Mouse (Mus musculus) erythroblast, embryonic 14.5 days (primary cell): Measurements from ENCODE around the gene Zfp280b. TPM values are rescaled to one million over a fixed set of nuclear protein-coding genes. Genes with fewer than 3 reads are reported as not detected.
"Not testable (repeated sequence)": the region's sequence is repeated elsewhere in the genome, so short reads cannot be mapped to it uniquely, and the experiment has no call there.

Experiments used
- H3K27me3 ChIP-seq: 2 replicates; pipeline ENCODE4 v1.6.1; 2012; ENCODE audit warnings: inconsistent platforms; ENCODE audit not compliant: control insufficient read depth
- H3K36me3 ChIP-seq: 2 replicates; pipeline ENCODE4 v1.6.1; 2012; ENCODE audit warnings: mild to moderate bottlenecking, inconsistent platforms; ENCODE audit not compliant: control insufficient read depth
- H3K4me1 ChIP-seq: 2 replicates; pipeline ENCODE4 v1.6.1; 2012; ENCODE audit warnings: inconsistent platforms; ENCODE audit not compliant: control insufficient read depth
- H3K4me3 ChIP-seq: replicated peaks from 2 replicates; pipeline ENCODE3; 2012; ENCODE audit warnings: moderate library complexity, mild to moderate bottlenecking, inconsistent platforms
- H3K9me3 ChIP-seq: 2 replicates; pipeline ENCODE4 v1.6.1; 2012; ENCODE audit warnings: low read length, inconsistent platforms, mixed read lengths; ENCODE audit not compliant: control insufficient read depth
- GATA1 ChIP-seq: IDR thresholded peaks from 2 replicates; pipeline ENCODE4 v1.6.1; 2012; ENCODE audit warnings: low read length, inconsistent platforms, mixed read lengths
- TAL1 ChIP-seq: IDR thresholded peaks from 3 replicates; pipeline ENCODE4 v1.6.1; 2012; ENCODE audit warnings: low read length, inconsistent platforms, mixed read lengths
- polyA plus RNA-seq: library from polyadenylated mRNA; stranded (reverse); fragments of >175 nt; gene quantifications from 2 replicates; pipeline ENCODE4 v1.2.3, GENCODE M21; 2012

Gene Zfp280b
- polyA plus RNA-seq, 1 experiment, result 0.32 TPM

GRCm38 (mm10) chr10:76045343-76045742 lies 12.9 kb downstream of the Zfp280b start:
- H3K9me3 ChIP-seq, result no peaks in the 10 kb centered on the region
- H3K27me3 ChIP-seq, result no peaks in the 10 kb centered on the region
- H3K4me3 ChIP-seq, result no peak overlapping the region
- H3K4me1 ChIP-seq, result no peaks in the 10 kb centered on the region
- TF ChIP-seq GATA1 (no peak), TAL1 (no peak)
- peaks cover 29% of the 10 kb centered on the region for H3K36me3 ChIP-seq

GRCm38 (mm10) chr10:76046754-76047153 lies 14.3 kb downstream of the Zfp280b start:
- H3K36me3 ChIP-seq, result peaks cover 16% of the 10 kb centered on the region
- H3K9me3 ChIP-seq, result peaks cover under 1% of the 10 kb centered on the region
- H3K27me3 ChIP-seq, result no peaks in the 10 kb centered on the region
- H3K4me3 ChIP-seq, result no peak overlapping the region
- TF ChIP-seq GATA1, result no peak
- TF ChIP-seq TAL1, result no peak
- no peaks in the 10 kb centered on the region for H3K4me1 ChIP-seq

GRCm38 (mm10) chr10:76047182-76047869 lies 14.9 kb downstream of the Zfp280b start:
- Histone ChIP-seq H3K4me3 (no peak overlapping the region), H3K27me3 (no peaks in the 10 kb centered on the region), H3K4me1 (no peaks in the 10 kb centered on the region), H3K36me3 (peaks cover 14% of the 10 kb centered on the region), H3K9me3 (peaks cover 3% of the 10 kb centered on the region)
- TF ChIP-seq GATA1, result no peak
- no peak for TF ChIP-seq TAL1

GRCm38 (mm10) chr10:76048967-76049366 lies 16.5 kb downstream of the Zfp280b start:
- H3K4me1 ChIP-seq, result no peaks in the 10 kb centered on the region
- H3K4me3 ChIP-seq, result no peak overlapping the region
- TF ChIP-seq TAL1, result no peak
- no peak for TF ChIP-seq GATA1
- H3K36me3 ChIP-seq, result peaks cover 5% of the 10 kb centered on the region
- peaks cover 6% of the 10 kb centered on the region for H3K9me3 ChIP-seq
- H3K27me3 ChIP-seq, result no peaks in the 10 kb centered on the region

GRCm38 (mm10) chr10:76051860-76052259 lies 19.4 kb downstream of the Zfp280b start:
- TF ChIP-seq GATA1 (no peak), TAL1 (no peak)
- Histone ChIP-seq H3K36me3 (no peaks in the 10 kb centered on the region), H3K27me3 (no peaks in the 10 kb centered on the region), H3K4me3 (no peak overlapping the region), H3K9me3 (peaks cover 6% of the 10 kb centered on the region), H3K4me1 (no peaks in the 10 kb centered on the region)

- no peaks in the 10 kb centered on the region for H3K4me1 ChIP-seq
- H3K9me3 ChIP-seq, result peaks cover 2% of the 10 kb centered on the region; the same call in 1 of the 2 replicates
- no peak for TF ChIP-seq TAL1
- H3K27me3 ChIP-seq, result no peaks in the 10 kb centered on the region
- H3K36me3 ChIP-seq, result no peaks in the 10 kb centered on the region
- H3K4me3 ChIP-seq, result no peak overlapping the region
These were observed 30.0 kb downstream of the Zfp280b start for GRCm38 (mm10) chr10:76062439-76062838.

- TF ChIP-seq GATA1 (no peak), TAL1 (no peak)
These were observed 35.5 kb downstream of the Zfp280b start for GRCm38 (mm10) chr10:76067674-76068613.

GRCm38 (mm10) chr10:76072080-76072479 lies 39.6 kb downstream of the Zfp280b start:
- H3K9me3 ChIP-seq, result peaks cover 15% of the 10 kb centered on the region
- not testable (repeated sequence) for H3K4me1 ChIP-seq, H3K36me3 ChIP-seq, H3K4me3 ChIP-seq, H3K27me3 ChIP-seq

More at GRCm38 (mm10) chr10:76067674-76068613, 35.5 kb downstream of the Zfp280b start:
- no peaks in the 10 kb centered on the region for H3K36me3 ChIP-seq
- H3K27me3 ChIP-seq, result no peaks in the 10 kb centered on the region
- peaks cover 4% of the 10 kb centered on the region for H3K9me3 ChIP-seq
- H3K4me1 ChIP-seq, result no peaks in the 10 kb centered on the region
- H3K4me3 ChIP-seq, result no peak overlapping the region

- not testable (repeated sequence) for H3K36me3 ChIP-seq, H3K4me1 ChIP-seq, H3K4me3 ChIP-seq, H3K27me3 ChIP-seq
- H3K9me3 ChIP-seq, result peaks cover 15% of the 10 kb centered on the region
These were observed 44.6 kb downstream of the Zfp280b start for GRCm38 (mm10) chr10:76077008-76077407.

Other genes starting within 250 kb of the Zfp280b start
- gene Gstt1, start 234.1 kb upstream of the Zfp280b start, polyA plus RNA-seq, result 0.14 and 0.22 TPM in 2 replicates
- gene Gstt4, start 210.1 kb upstream of the Zfp280b start, polyA plus RNA-seq, result not detected in 2 replicates
- 0.64 and 0.70 TPM in 2 replicates for gene Gstt2, start 195.2 kb upstream of the Zfp280b start, polyA plus RNA-seq
- gene Mif, start 172.4 kb upstream of the Zfp280b start, polyA plus RNA-seq, result 42.3 and 44.8 TPM in 2 replicates
- gene Derl3, start 139.2 kb upstream of the Zfp280b start, polyA plus RNA-seq, result not detected in 2 replicates
- gene Smarcb1, start 111.0 kb upstream of the Zfp280b start, polyA plus RNA-seq, result 31.8 TPM in 2 replicates
- gene Chchd10, start 99.5 kb upstream of the Zfp280b start, polyA plus RNA-seq, result 110 and 127 TPM in 2 replicates
- 0.05 TPM in 1 of 2 replicates, not detected in the other for gene Mmp11, start 96.2 kb upstream of the Zfp280b start, polyA plus RNA-seq
- gene Gm867, start 92.0 kb upstream of the Zfp280b start, polyA plus RNA-seq, result 5.9 and 7.9 TPM in 2 replicates
- gene Vpreb3, start 89.6 kb upstream of the Zfp280b start, polyA plus RNA-seq, result not detected in 2 replicates
- not detected in 2 replicates for gene Gm5134, start 78.1 kb upstream of the Zfp280b start, polyA plus RNA-seq
- gene Slc5a4b, start 78.3 kb downstream of the Zfp280b start, polyA plus RNA-seq, result not detected in 2 replicates
- not detected in 2 replicates for gene Slc5a4a, start 114.8 kb downstream of the Zfp280b start, polyA plus RNA-seq
- gene Prmt2, start 205.2 kb downstream of the Zfp280b start, polyA plus RNA-seq, result 0.13 and 0.15 TPM in 2 replicates
- gene S100b, start 221.2 kb downstream of the Zfp280b start, polyA plus RNA-seq, result not detected in 2 replicates